Mouse (Mus musculus) Patski (cell line): Measurements from ENCODE around the gene Sdk1. TPM values are rescaled to one million over a fixed set of nuclear protein-coding genes. Genes with fewer than 3 reads are reported as not detected.

Experiments
- ATAC-seq: fragments of 100-300 bp; one replicate; pipeline ENCODE4 v1.8.0; 2021
- CTCF ChIA-PET: fragments of 350-600 bp; sonication (Branson Sonifier 250); formaldehyde crosslinking; loops from one replicate; lab custom pipeline; 2022; ENCODE audit warnings: inconsistent platforms; lab: Charles Lee
- POLR2A ChIA-PET: fragments of 350-600 bp; sonication (Branson Sonifier 250); formaldehyde crosslinking; loops from one replicate; lab custom pipeline; 2022; ENCODE audit warnings: antibody characterized with exemption, inconsistent platforms; lab: Charles Lee
- DNase-seq: peaks from one replicate; pipeline ENCODE4 v3.0.0-alpha.2; 2011; ENCODE audit warnings: low read depth, low spot score
- H3K27me3 ChIP-seq: fragments of 371-371 bp; one replicate; pipeline ENCODE4 v1.5.1; 2021
- CTCF ChIP-seq: fragments of 100-300 bp; IDR thresholded peaks from one replicate; pipeline ENCODE4 v1.5.1; 2021
- in situ Hi-C: fragments of 300-500 bp; cut with MboI; formaldehyde crosslinking; loops from 3 replicates; pipeline ENCODE4 v1.11.1; 2018; ENCODE audit warnings: low pct_unique_long_range_greater_than_20kb, mixed read lengths
- polyA plus RNA-seq: library from polyadenylated mRNA; unstranded; gene quantifications from one replicate; pipeline ENCODE4 v1.2.3, GENCODE M21; 2021

The Sdk1 gene
- polyA plus RNA-seq: 35.4 TPM

DNA sequence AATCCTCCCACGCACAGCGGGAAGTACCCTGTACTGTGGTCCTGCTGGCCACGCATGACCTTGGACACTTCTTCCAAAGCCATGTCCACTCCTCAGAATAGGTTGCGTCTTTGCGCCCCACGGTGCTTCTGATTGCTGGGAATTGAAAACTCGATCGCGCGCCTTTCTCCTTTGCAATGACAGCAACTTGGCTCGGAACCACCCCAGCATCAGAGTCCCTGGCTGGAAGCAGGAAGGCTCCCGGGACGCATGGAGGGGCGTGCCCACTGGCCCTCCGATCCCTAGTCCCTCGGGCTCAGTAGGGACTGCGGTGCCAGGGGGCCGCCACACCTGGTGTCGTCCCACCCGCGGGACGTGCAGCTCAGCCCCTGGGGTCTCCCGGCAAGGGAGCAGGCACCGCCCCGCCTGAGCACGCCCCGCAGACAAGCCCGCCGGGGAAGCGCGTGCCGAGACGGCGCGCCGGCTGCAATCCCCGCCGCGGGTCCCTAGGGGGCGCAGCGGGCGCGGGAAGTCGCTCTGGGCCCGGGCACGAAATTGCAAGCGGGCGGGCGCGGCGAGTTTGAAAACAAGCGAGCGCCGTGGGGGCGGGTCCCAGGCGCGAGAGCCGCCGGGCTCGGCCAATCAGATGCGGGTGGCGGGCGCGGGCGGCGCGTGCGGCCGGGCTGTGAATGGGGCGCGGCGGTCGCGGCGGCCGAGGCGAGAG, at the start of gene Sdk1:
Sdk1 (plus strand) TSS at position 650 of the 703 bp plus-strand sequence.
- peak; percentile 100 for TF ChIP-seq CTCF
- CTCF ChIA-PET: interaction anchor here (1.1 to 1.5 kb wide), 2 partner anchors 9 to 11 kb away, joined by 3 to 5 read pairs; no protein-coding TSS in a partner anchor
- in situ Hi-C loops: no loop called here
- DNase-seq: peak; percentile 46
- POLR2A ChIA-PET: interaction anchor here (0.8 to 1.5 kb wide), 2 partner anchors 142 to 743 kb away, joined by 3 read pairs; no protein-coding TSS in a partner anchor
- ATAC-seq: peak; percentile 92
- H3K27me3 ChIP-seq: peaks cover 4% of the 10 kb centered on the region

DNA sequence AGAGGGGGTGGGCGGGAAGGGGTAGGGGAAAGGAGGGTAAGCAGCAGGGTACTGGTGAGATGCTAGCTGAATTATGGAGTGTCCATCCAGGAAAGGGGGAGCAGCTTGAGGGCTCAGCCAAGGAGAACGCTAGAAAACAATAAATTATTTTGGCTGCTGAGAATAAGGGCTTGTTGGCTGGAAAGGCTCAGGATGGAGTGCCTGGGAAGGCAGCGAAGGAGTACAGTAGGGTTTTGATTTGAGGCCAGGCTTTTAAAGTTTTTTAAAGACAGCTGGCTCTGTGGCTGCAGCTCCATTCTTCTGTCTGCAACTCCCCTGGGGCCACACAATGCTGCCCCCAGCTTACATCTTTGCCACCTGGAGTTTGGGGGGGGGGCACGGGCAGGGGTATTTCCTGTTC, 44.0 kb upstream of the Sdk1 start:
- POLR2A ChIA-PET: no interaction called here
- TF ChIP-seq CTCF: no peak
- DNase-seq (no peak), ATAC-seq (no peak)
- in situ Hi-C loops: no loop called here
- CTCF ChIA-PET: no interaction called here
- H3K27me3 ChIP-seq: peaks cover 12% of the 10 kb centered on the region

DNA sequence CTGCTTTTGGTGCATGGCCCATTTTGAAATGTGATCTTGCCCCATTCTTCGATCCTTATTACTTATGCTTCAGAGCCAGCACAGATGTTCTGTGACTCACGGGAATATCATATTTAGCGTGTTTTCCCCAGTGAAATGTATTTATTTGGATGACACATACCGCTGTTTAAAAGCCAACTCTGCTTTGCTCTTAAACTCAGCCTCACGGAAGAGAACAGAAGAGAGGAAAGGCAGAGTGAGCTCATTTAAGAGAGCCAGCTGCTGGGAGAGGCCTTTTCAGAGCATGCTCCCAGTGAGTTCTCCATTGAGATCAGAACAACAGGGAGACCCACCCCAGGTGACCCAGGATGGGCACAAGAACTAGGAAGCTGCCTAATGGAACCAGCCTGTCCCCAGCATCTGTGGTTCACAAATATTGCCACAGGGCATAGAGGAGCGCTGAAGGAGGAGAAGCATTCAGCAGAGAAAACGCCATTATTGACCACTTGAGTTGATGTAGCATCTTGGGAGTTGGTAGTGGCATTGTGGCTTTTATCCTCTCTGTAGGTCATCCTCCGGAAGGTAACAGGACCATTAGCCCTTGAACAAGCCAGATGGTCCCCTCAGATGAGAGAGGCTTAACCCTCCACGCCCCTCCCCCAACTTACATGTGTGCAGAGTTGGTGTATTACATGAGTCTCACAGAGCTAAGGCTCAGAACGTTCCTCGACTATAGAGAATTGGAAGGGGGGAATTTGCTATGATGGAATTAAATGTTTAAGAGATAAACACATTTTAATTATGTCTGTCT, 38.8 kb upstream of the Sdk1 start:
- peaks cover 6% of the 10 kb centered on the region for H3K27me3 ChIP-seq
- POLR2A ChIA-PET: no interaction called here
- DNase-seq: no peak
- no peak for ATAC-seq
- CTCF ChIA-PET: no interaction called here
- in situ Hi-C loops: no loop called here
- no peak for TF ChIP-seq CTCF

DNA sequence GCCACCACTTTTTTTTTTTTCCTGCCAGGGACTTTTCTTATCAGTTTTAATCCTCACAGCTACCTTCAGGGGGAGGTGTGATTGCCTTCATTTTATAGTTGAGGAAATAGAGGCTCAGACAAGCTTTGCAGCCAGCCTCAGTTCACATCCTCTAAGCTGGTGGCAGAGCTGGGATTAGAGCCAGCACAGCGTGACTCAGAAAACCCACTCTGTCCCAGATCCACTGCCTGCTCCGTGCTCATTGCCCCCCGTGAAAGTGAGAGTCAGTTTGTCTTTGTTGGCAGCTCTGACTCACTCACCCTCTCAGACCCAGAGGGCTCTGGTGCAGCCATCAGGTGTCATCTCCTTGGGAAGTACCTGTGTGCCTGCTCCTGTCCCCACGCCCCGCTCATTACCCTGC, 34.2 kb upstream of the Sdk1 start:
- ChIA-PET POLR2A (no interaction called here), CTCF (no interaction called here)
- no peaks in the 10 kb centered on the region for H3K27me3 ChIP-seq
- in situ Hi-C loops: no loop called here
- ATAC-seq (no peak), DNase-seq (peak; percentile 27)
- no peak for TF ChIP-seq CTCF

DNA sequence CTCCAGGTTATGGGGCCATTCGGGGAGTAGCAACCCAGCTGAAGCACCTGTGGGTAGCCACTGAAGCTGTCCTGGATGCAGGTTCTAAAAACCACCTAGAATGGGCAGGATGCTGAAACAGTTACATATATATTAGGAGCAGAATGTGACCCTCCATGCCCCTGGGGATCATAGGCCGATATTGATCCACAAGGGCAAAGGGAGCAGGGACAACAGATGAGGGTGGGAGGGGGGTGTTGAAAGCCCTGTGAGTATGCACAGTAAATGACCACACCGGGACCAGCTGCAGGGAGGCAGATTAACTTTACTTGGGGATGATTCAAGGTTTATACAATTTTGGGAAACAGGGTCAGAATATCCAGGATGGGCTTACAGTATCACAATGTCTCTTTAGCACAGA, 16.0 kb upstream of the Sdk1 start:
- CTCF ChIA-PET: no interaction called here

DNA sequence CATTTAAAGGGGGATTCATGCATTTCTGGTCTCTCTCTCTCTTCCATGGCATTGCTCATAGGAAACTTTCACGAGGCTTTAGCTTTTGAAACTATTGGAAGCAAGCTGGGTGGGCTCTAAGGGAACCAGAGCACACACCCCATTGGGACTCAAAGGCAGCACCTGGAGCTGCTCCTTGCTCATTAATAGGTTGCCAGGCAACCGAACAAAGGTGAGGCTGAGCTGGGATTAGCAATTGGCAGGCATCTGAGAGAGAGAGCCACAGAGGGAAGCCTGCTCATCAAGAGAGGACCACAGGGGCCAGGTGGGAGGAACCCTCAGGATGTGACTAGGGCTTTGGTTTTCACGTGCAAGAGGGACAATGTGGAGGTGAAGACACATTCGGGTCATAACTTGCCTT, 7.0 kb upstream of the Sdk1 start:
- no peak for TF ChIP-seq CTCF
- in situ Hi-C loops: no loop called here
- POLR2A ChIA-PET: no interaction called here
- DNase-seq: no peak
- H3K27me3 ChIP-seq: peaks cover 4% of the 10 kb centered on the region
- no peak for ATAC-seq
- CTCF ChIA-PET: no interaction called here

More for the DNA sequence above, 16.0 kb upstream of the Sdk1 start:
- in situ Hi-C loops: no loop called here
- H3K27me3 ChIP-seq: peaks cover 4% of the 10 kb centered on the region
- ATAC-seq (no peak), DNase-seq (no peak)
- POLR2A ChIA-PET: no interaction called here
- no peak for TF ChIP-seq CTCF

DNA sequence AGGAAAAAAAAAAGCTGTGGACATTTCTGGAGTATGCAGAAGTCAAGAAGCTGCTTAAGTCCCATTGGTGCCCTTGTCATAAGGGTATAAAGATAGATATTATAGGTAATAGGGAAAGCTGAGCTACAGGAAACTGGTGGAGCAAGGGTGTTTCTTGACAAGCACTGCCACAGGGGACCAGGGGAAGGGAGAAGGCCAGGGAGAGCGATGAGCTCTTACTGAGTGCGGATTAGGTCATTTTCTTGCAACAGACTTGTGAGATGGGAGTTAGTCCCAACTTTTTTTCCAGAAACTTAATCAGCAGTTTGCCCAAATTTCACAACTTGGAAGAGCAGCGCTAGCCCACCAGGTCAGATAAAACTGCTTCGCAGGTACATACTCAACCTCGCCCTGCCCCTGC, 1.9 kb upstream of the Sdk1 start:
- in situ Hi-C loops: no loop called here
- ChIA-PET POLR2A (no interaction called here), CTCF (interaction anchor here (1.3 kb wide), 1 partner anchor 145 kb away, joined by 4 read pairs; no protein-coding TSS in a partner anchor)
- DNase-seq: no peak
- ATAC-seq: no peak
- TF ChIP-seq CTCF: no peak
- H3K27me3 ChIP-seq: peaks cover 4% of the 10 kb centered on the region

DNA sequence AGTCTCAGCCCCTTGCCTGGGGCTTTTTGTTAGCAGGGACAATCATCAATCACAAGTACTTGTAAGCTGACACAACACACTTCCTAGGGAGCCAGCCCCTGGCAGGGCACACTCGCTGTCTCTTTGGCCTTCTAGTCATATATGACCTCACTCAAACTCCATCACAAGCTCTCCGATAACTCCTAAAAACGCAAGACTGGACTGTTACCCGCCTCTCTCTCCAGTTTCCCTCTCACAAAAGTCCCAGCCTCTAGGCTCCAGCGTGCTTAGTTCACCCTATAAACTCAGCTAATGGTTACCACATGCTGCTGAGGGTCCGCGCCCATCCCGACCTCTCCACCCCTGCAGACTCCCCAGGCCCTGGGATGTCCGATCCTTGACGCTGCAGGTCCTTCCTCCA, 849 bp upstream of the Sdk1 start:
- ATAC-seq (no peak), DNase-seq (no peak)
- in situ Hi-C loops: no loop called here
- H3K27me3 ChIP-seq: peaks cover 4% of the 10 kb centered on the region
- TF ChIP-seq CTCF: no peak
- POLR2A ChIA-PET: interaction anchor here (0.8 to 1.5 kb wide), 2 partner anchors 142 to 744 kb away, joined by 3 read pairs; no protein-coding TSS in a partner anchor
- CTCF ChIA-PET: interaction anchor here (1.1 to 1.5 kb wide), 3 partner anchors 10 to 144 kb away, joined by 3 to 5 read pairs (median 4); no protein-coding TSS in a partner anchor

DNA sequence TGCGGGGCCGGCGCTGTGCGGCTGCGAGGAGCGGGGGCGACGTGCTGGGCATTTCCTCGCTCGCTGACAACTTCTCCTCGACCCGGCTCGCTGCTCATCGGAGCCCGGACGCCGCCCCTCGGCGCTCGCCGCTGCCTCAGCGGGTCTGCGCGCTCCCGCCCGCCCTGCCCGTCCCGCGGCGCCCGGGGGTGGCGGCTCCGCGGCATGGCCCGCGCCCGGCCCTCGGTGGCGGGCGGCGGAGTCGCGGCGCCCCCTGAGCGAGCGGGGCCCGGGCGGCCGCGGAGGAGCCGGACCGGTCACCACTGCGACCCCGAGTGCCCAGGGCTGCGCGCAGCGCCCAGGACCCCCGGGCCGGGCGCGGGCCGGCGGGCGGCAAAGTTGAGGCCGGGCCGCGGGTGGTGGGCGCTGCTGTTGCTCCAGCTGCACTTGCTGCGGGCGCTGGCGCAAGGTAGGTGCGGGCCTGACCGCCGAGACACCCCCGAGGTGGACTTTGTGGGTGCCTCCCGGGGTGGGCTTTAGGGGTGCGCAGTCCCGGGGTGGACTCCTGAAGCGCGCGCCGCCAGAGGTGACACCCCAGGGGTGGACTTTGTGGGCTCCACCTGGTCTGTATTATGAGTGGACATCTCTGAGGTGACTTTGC, 475 bp downstream of the Sdk1 start:
- peak; percentile 6 for ATAC-seq
- ChIA-PET POLR2A (interaction anchor here (1.5 kb wide), 1 partner anchor 141 kb away, joined by 3 read pairs; no protein-coding TSS in a partner anchor), CTCF (interaction anchor here (1.2 kb wide), 1 partner anchor 10 kb away, joined by 4 read pairs; no protein-coding TSS in a partner anchor)
- in situ Hi-C loops: no loop called here
- no peak for DNase-seq
- H3K27me3 ChIP-seq: peaks cover 4% of the 10 kb centered on the region
- no peak for TF ChIP-seq CTCF

DNA sequence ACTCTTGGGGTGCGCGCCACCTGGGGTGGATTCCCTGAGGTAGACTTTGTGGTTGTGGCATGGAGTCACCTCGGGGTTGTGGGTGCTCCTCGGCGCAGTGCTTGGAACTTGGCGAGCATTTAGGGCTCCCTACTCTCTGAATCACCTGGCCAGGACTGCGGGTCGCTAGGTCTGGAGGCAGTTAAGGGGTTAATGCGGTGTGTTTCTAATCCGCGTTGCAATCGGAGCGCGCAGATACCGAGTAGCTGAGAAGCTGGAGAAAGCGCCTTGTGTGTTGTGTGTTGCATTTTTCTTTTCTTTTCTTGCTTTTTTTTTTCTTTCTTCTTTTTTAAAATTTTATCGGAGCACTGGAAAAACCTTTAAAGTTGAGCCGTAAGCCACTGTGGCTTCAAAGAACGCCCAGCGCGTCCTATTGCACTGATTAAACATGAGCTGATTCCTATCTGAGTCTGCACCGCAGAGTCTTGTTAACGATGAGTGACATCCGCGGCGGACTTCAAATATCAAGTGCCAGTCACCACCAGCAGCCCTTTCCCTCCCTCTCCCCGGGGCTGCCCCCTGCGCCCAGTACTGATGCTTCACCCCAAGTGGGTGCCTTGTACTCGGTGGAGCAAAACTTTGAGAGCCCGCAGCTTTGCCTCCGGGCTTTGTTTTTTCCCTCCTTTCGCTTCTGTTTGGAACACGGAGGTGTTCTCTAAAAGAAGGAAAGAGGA, 2.1 kb downstream of the Sdk1 start:
- no peak for DNase-seq
- ATAC-seq: no peak
- ChIA-PET POLR2A (no interaction called here), CTCF (interaction anchor here (1.2 to 1.7 kb wide), 2 partner anchors 8 to 137 kb away, joined by 4 read pairs; no protein-coding TSS in a partner anchor)
- in situ Hi-C loops: no loop called here
- TF ChIP-seq CTCF: no peak
- peaks cover 4% of the 10 kb centered on the region for H3K27me3 ChIP-seq
